Mouse (Mus musculus) heart, postnatal 0 days (tissue): ENCODE measurements around the gene Elp5.

Source experiments
- CTCF ChIP-seq: IDR thresholded peaks from 2 replicates; pipeline ENCODE4 v1.5.1; 2016; ENCODE audit warnings: antibody characterized with exemption, control low read depth, low read depth
- EP300 ChIP-seq: IDR thresholded peaks from 2 replicates; pipeline ENCODE4 v1.6.1; 2016; ENCODE audit warnings: antibody characterized with exemption, low read depth

GRCm38 (mm10) chr11:70001865-70002264, 19.5 kb upstream of the Elp5 start:
- TF ChIP-seq CTCF: peak; percentile 53
- no peak for TF ChIP-seq EP300
